Mouse (Mus musculus) neutrophil, adult 59 days (primary cell): ENCODE measurements around the gene Gimap1. TPM values are rescaled to one million over a fixed set of nuclear protein-coding genes. Genes with fewer than 3 reads are reported as not detected.

Source experiments
- total RNA-seq, 2 experiments: library from RNA; stranded (reverse); gene quantifications; 1 replicate in 1 of 2; 2 replicates in 1 of 2; pipeline ENCODE4 v1.2.4; 2023

The Gimap1 gene
- 1 to 10 TPM in 1 of 2 experiments, under 1 TPM in 1; 0.93 to 1.1 TPM for total RNA-seq

GRCm38 (mm10) chr6:48738961-48739779 lies at the start of gene Gimap1:
Gene Gimap1 (plus strand): TSS chr6:48739054.

GRCm38 (mm10) chr6:48718455-48718854 lies 20.4 kb upstream of the Gimap1 start, which contains the start of the genes Gm28053 and Gimap7:
Gene Gm28053 (plus strand): TSS chr6:48718607.
Gene Gimap7 (plus strand): TSS chr6:48718621.

GRCm38 (mm10) chr6:48745959-48746889 lies 7.4 kb downstream of the Gimap1 start, which contains the start of gene Gimap5:
Gene Gimap5 (plus strand): TSS chr6:48746197.

GRCm38 (mm10) chr6:48770696-48771095 lies 31.8 kb downstream of the Gimap1 start, which contains the start of gene Gimap3:
Gene Gimap3 (minus strand): TSS chr6:48770851.

Other genes starting within 250 kb of the Gimap1 start
- under 1 TPM; 0.35 to 0.67 TPM for gene Atp6v0e2, start 201.4 kb upstream of the Gimap1 start, total RNA-seq
- gene Lrrc61, start 184.3 kb upstream of the Gimap1 start, total RNA-seq = 10 to 100 TPM; 26.3 to 32.0 TPM
- not detected for gene Rarres2, start 166.3 kb upstream of the Gimap1 start, total RNA-seq
- gene Gm45021, start 149.4 kb upstream of the Gimap1 start, total RNA-seq = not detected
- gene Repin1, start 145.2 kb upstream of the Gimap1 start, total RNA-seq = 1 to 10 TPM; 1.8 to 5.0 TPM
- gene Gm44965, start 145.1 kb upstream of the Gimap1 start, total RNA-seq = not detected
- 1 to 10 TPM in 1 of 2 experiments, under 1 TPM in 1; 0.89 to 3.1 TPM for gene Zfp775, start 137.0 kb upstream of the Gimap1 start, total RNA-seq
- gene AI854703, start 112.3 kb upstream of the Gimap1 start, total RNA-seq = under 1 TPM in 1 of 2 experiments, not detected in 1; 0.13 TPM
- gene Gimap8, start 91.8 kb upstream of the Gimap1 start, total RNA-seq = under 1 TPM; 0.26 to 0.31 TPM
- gene Gimap9, start 62.9 kb upstream of the Gimap1 start, total RNA-seq = 1 to 10 TPM; 3.6 to 4.9 TPM
- gene Gimap4, start 54.5 kb upstream of the Gimap1 start, total RNA-seq = under 1 TPM; 0.66 to 0.95 TPM
- gene Gimap6, start 30.8 kb upstream of the Gimap1 start, total RNA-seq = 1 to 10 TPM; 5.0 to 5.9 TPM
- gene Gm28053, start 20.4 kb upstream of the Gimap1 start, total RNA-seq = not detected
- gene Gimap7, start 20.4 kb upstream of the Gimap1 start, total RNA-seq = under 1 TPM in 1 of 2 experiments, not detected in 1; 0.56 TPM
- gene Gimap5, start 7.1 kb downstream of the Gimap1 start, total RNA-seq = 1 to 10 TPM; 1.1 to 1.4 TPM
- 1 to 10 TPM in 1 of 2 experiments, under 1 TPM in 1; 0.89 to 1.3 TPM for gene Gimap3, start 31.8 kb downstream of the Gimap1 start, total RNA-seq
- gene Tmem176a, start 101.9 kb downstream of the Gimap1 start, total RNA-seq = 10 to 100 TPM in 1 of 2 experiments, 1 to 10 TPM in 1; 8.1 to 19.0 TPM
- gene Tmem176b, start 102.4 kb downstream of the Gimap1 start, total RNA-seq = 10 to 100 TPM; 19.5 to 23.8 TPM
- not detected for gene Aoc1, start 133.8 kb downstream of the Gimap1 start, total RNA-seq
- gene 1600015I10Rik, start 190.8 kb downstream of the Gimap1 start, total RNA-seq = under 1 TPM in 1 of 2 experiments, not detected in 1; 0.13 TPM
- not detected for gene Doxl2, start 235.9 kb downstream of the Gimap1 start, total RNA-seq
- not detected for gene Svs1, start 247.8 kb downstream of the Gimap1 start, total RNA-seq